Mouse (Mus musculus) fat pad, adult 2 months (tissue): Measurements from ENCODE around the gene Limk1.
"Not testable (repeated sequence)": the region's sequence is repeated elsewhere in the genome, so short reads cannot be mapped to it uniquely, and the experiment has no call there.

Source experiments
- DNase-seq: peaks from one replicate; pipeline ENCODE4 v3.0.0-alpha.2; 2011; ENCODE audit warnings: low read depth, low spot score; ENCODE audit errors: extremely low read depth

The Limk1 gene

GRCm38 (mm10) chr5:134678031-134678430 lies 10.4 kb downstream of the Limk1 start:
- DNase-seq = no peak

- DNase-seq = no peak
Observed at GRCm38 (mm10) chr5:134677491-134677890, 10.9 kb downstream of the Limk1 start.

GRCm38 (mm10) chr5:134675956-134676759 lies 12.2 kb downstream of the Limk1 start:
- DNase-seq = no peak

GRCm38 (mm10) chr5:134674977-134675376 lies 13.4 kb downstream of the Limk1 start:
- DNase-seq = no peak

- no peak for DNase-seq
Observed at GRCm38 (mm10) chr5:134672611-134673010, 15.8 kb downstream of the Limk1 start.

- DNase-seq = no peak
Observed at GRCm38 (mm10) chr5:134672198-134672516, 16.2 kb downstream of the Limk1 start.

GRCm38 (mm10) chr5:134671335-134672197 lies 16.8 kb downstream of the Limk1 start:
- DNase-seq = no peak

GRCm38 (mm10) chr5:134669001-134669708 lies 19.2 kb downstream of the Limk1 start:
- DNase-seq = no peak

GRCm38 (mm10) chr5:134668495-134668894 lies 19.9 kb downstream of the Limk1 start:
- DNase-seq = no peak

- DNase-seq = no peak
Observed at GRCm38 (mm10) chr5:134656708-134657107, 31.7 kb downstream of the Limk1 start.

GRCm38 (mm10) chr5:134652015-134652414 lies 36.4 kb downstream of the Limk1 start:
- DNase-seq = peak; percentile 86

GRCm38 (mm10) chr5:134650926-134651325 lies 37.5 kb downstream of the Limk1 start:
- DNase-seq = no peak

- DNase-seq = not testable (repeated sequence)
Observed at GRCm38 (mm10) chr5:134648976-134649375, 39.4 kb downstream of the Limk1 start.

- DNase-seq = no peak
Observed at GRCm38 (mm10) chr5:134647394-134647793, 41.0 kb downstream of the Limk1 start.

GRCm38 (mm10) chr5:134646461-134646860 lies 41.9 kb downstream of the Limk1 start:
- no peak for DNase-seq

- no peak for DNase-seq
Observed at GRCm38 (mm10) chr5:134644643-134645118, 43.7 kb downstream of the Limk1 start.

GRCm38 (mm10) chr5:134644121-134644520 lies 44.3 kb downstream of the Limk1 start:
- DNase-seq = no peak

GRCm38 (mm10) chr5:134640371-134640770 lies 48.0 kb downstream of the Limk1 start:
- no peak for DNase-seq

- peak; percentile 40 for DNase-seq
Observed at GRCm38 (mm10) chr5:134639269-134639682, 49.1 kb downstream of the Limk1 start, which contains the start of gene Eif4h. Gene Eif4h, minus strand, starts transcription at chr5:134639490.

GRCm38 (mm10) chr5:134638461-134639268 lies 49.7 kb downstream of the Limk1 start:
- no peak for DNase-seq
